Mouse (Mus musculus): Measurements from ENCODE around the gene Prkrip1.

The Prkrip1 gene

GRCm38 (mm10) chr5:136198474-136199391, at the start of gene Prkrip1:
Gene Prkrip1 (minus strand): TSS chr5:136198963.
- peak; percentile 93 to 96 for DNase-seq (ENCODE audit: low spot score in 2 of 2)

- DNase-seq (ENCODE audit: low spot score in 2 of 2), result no peak
Measured at GRCm38 (mm10) chr5:136248441-136248840, 49.7 kb upstream of the Prkrip1 start.

- no peak for DNase-seq (ENCODE audit: low spot score in 2 of 2)
Measured at GRCm38 (mm10) chr5:136246452-136246838, 47.7 kb upstream of the Prkrip1 start, which contains the start of gene Sh2b2. Gene Sh2b2 (minus strand): TSS chr5:136246556.

GRCm38 (mm10) chr5:136245541-136246451, 47.0 kb upstream of the Prkrip1 start:
- DNase-seq (ENCODE audit: low spot score in 2 of 2), result no peak

GRCm38 (mm10) chr5:136244762-136245540, 46.2 kb upstream of the Prkrip1 start:
- DNase-seq (ENCODE audit: low spot score in 2 of 2), result peak; percentile 81 to 86

GRCm38 (mm10) chr5:136243851-136244761, 45.3 kb upstream of the Prkrip1 start:
- DNase-seq (ENCODE audit: low spot score in 2 of 2), result peak; percentile 10 to 13

- no peak for DNase-seq (ENCODE audit: low spot score in 2 of 2)
Measured at GRCm38 (mm10) chr5:136241161-136241560, 42.4 kb upstream of the Prkrip1 start.

- no peak for DNase-seq (ENCODE audit: low spot score in 2 of 2)
Measured at GRCm38 (mm10) chr5:136240381-136240780, 41.6 kb upstream of the Prkrip1 start.

GRCm38 (mm10) chr5:136237607-136238006, 38.8 kb upstream of the Prkrip1 start:
- DNase-seq (ENCODE audit: low spot score in 2 of 2), result no peak

- no peak for DNase-seq (ENCODE audit: low spot score in 2 of 2)
Measured at GRCm38 (mm10) chr5:136236611-136237010, 37.8 kb upstream of the Prkrip1 start.

- DNase-seq (ENCODE audit: low spot score in 2 of 2), result no peak
Measured at GRCm38 (mm10) chr5:136230348-136231035, 31.7 kb upstream of the Prkrip1 start.

GRCm38 (mm10) chr5:136226246-136226876, 27.6 kb upstream of the Prkrip1 start:
- DNase-seq (ENCODE audit: low spot score in 2 of 2), result no peak

- DNase-seq (ENCODE audit: low spot score in 2 of 2), result no peak
Measured at GRCm38 (mm10) chr5:136218585-136218984, 19.8 kb upstream of the Prkrip1 start.

- no peak for DNase-seq (ENCODE audit: low spot score in 2 of 2)
Measured at GRCm38 (mm10) chr5:136217932-136218381, 19.2 kb upstream of the Prkrip1 start.

GRCm38 (mm10) chr5:136217004-136217665, 18.4 kb upstream of the Prkrip1 start:
- no peak for DNase-seq (ENCODE audit: low spot score in 2 of 2)

GRCm38 (mm10) chr5:136215958-136216357, 17.2 kb upstream of the Prkrip1 start:
- DNase-seq (ENCODE audit: low spot score in 2 of 2), result no peak

- no peak for DNase-seq (ENCODE audit: low spot score in 2 of 2)
Measured at GRCm38 (mm10) chr5:136215211-136215610, 16.4 kb upstream of the Prkrip1 start.

GRCm38 (mm10) chr5:136213716-136214115, 15.0 kb upstream of the Prkrip1 start:
- no peak for DNase-seq (ENCODE audit: low spot score in 2 of 2)

- DNase-seq (ENCODE audit: low spot score in 2 of 2), result no peak
Measured at GRCm38 (mm10) chr5:136212716-136213115, 14.0 kb upstream of the Prkrip1 start.
